Mouse (Mus musculus): ENCODE data around the gene Kcng3. TPM values are rescaled to one million over a fixed set of nuclear protein-coding genes. Genes with fewer than 3 reads are reported as not detected.

The Kcng3 gene
- total and polyA plus RNA-seq, 3 experiments: 0.05 TPM; not detected in 2

- TF ChIP-seq GATA1 (IDR thresholded peaks at IDR 0.05; ENCODE audit: borderline replicate concordance, low read length): no peak
- TF ChIP-seq TAL1 (conservative IDR thresholded peaks at IDR 0.05; ENCODE audit: low read depth, low read length): no peak
- TF ChIP-seq CTCF (IDR thresholded peaks at IDR 0.05; ENCODE audit: low read depth, low read length): no peak
- TF ChIP-seq POLR2AphosphoS5 (IDR thresholded peaks at IDR 0.05; ENCODE audit: insufficient replicate concordance, low read depth, low read length): no peak
- no peak for TF ChIP-seq GATA2 (IDR thresholded peaks at IDR 0.05; ENCODE audit: borderline replicate concordance, low read depth, low read length)
- no peaks in the 10 kb centered on the region for H3K36me3 ChIP-seq (replicated peaks)
- 0 out of 2 replicates have a peak, but pooled peaks cover 3% of the 10 kb centered on the region for H3K9me3 ChIP-seq (replicated peaks)
- ATAC-seq (ENCODE audit: extremely low read depth, insufficient number of reproducible peaks, low FRiP score, poor library complexity, severe bottlenecking): no peak
- H3K4me1 ChIP-seq (ENCODE audit: insufficient read depth, low read depth, low read length): peaks cover 4% of the 10 kb centered on the region
- no peaks in the 10 kb centered on the region; the same call in 1 of the 2 replicates for H3K27me3 ChIP-seq (ENCODE audit: insufficient read depth, low read length)
- DNase-seq (ENCODE audit: low spot score): no peak
- H3K4me3 ChIP-seq (ENCODE audit: low read depth, low read length): no peak overlapping the region
Observed at GRCm38 (mm10) chr17:83582585-83582984, 49.1 kb downstream of the Kcng3 start.

- H3K4me3 ChIP-seq (ENCODE audit: low read depth, low read length): no peak overlapping the region
- 0 out of 2 replicates have a peak, but pooled peaks cover 3% of the 10 kb centered on the region for H3K9me3 ChIP-seq (replicated peaks)
- no peak for ATAC-seq (ENCODE audit: extremely low read depth, insufficient number of reproducible peaks, low FRiP score, poor library complexity, severe bottlenecking)
- no peak for DNase-seq (ENCODE audit: low spot score)
- TF ChIP-seq CTCF (IDR thresholded peaks at IDR 0.05; ENCODE audit: low read depth, low read length): no peak
- no peak for TF ChIP-seq TAL1 (conservative IDR thresholded peaks at IDR 0.05; ENCODE audit: low read depth, low read length)
- TF ChIP-seq GATA1 (IDR thresholded peaks at IDR 0.05; ENCODE audit: borderline replicate concordance, low read length): no peak
- no peak for TF ChIP-seq POLR2AphosphoS5 (IDR thresholded peaks at IDR 0.05; ENCODE audit: insufficient replicate concordance, low read depth, low read length)
- TF ChIP-seq GATA2 (IDR thresholded peaks at IDR 0.05; ENCODE audit: borderline replicate concordance, low read depth, low read length): no peak
- H3K36me3 ChIP-seq (replicated peaks): no peaks in the 10 kb centered on the region
- H3K4me1 ChIP-seq (ENCODE audit: insufficient read depth, low read depth, low read length): peaks cover 4% of the 10 kb centered on the region
- H3K27me3 ChIP-seq (ENCODE audit: insufficient read depth, low read length): peaks cover 3% of the 10 kb centered on the region
Observed at GRCm38 (mm10) chr17:83580734-83581133, 51.0 kb downstream of the Kcng3 start.

- ATAC-seq (ENCODE audit: extremely low read depth, insufficient number of reproducible peaks, low FRiP score, poor library complexity, severe bottlenecking): no peak
- no peaks in the 10 kb centered on the region for H3K9me3 ChIP-seq (replicated peaks)
- H3K36me3 ChIP-seq (replicated peaks): no peaks in the 10 kb centered on the region
- no peak for DNase-seq (ENCODE audit: low spot score)
- H3K27me3 ChIP-seq (ENCODE audit: insufficient read depth, low read length): peaks cover 8% of the 10 kb centered on the region
- H3K4me1 ChIP-seq (ENCODE audit: insufficient read depth, low read depth, low read length): no peaks in the 10 kb centered on the region
- no peak overlapping the region for H3K4me3 ChIP-seq (ENCODE audit: low read depth, low read length)
- no peak for TF ChIP-seq POLR2AphosphoS5 (IDR thresholded peaks at IDR 0.05; ENCODE audit: insufficient replicate concordance, low read depth, low read length)
Observed at GRCm38 (mm10) chr17:83576810-83577371, 54.8 kb downstream of the Kcng3 start.

- no peak for ATAC-seq (ENCODE audit: extremely low read depth, insufficient number of reproducible peaks, low FRiP score, poor library complexity, severe bottlenecking)
- Histone ChIP-seq H3K9me3 (replicated peaks) (no peaks in the 10 kb centered on the region), H3K4me3 (ENCODE audit: low read depth, low read length) (no peak overlapping the region), H3K4me1 (ENCODE audit: insufficient read depth, low read depth, low read length) (0 out of 2 replicates have a peak, but pooled peaks cover 3% of the 10 kb centered on the region), H3K27me3 (ENCODE audit: insufficient read depth, low read length) (peaks cover 20% of the 10 kb centered on the region), H3K36me3 (replicated peaks) (no peaks in the 10 kb centered on the region)
- DNase-seq (ENCODE audit: low spot score): no peak
- TF ChIP-seq GATA1 (IDR thresholded peaks at IDR 0.05; ENCODE audit: borderline replicate concordance, low read length) (no peak), TAL1 (conservative IDR thresholded peaks at IDR 0.05; ENCODE audit: low read depth, low read length) (no peak)
Observed at GRCm38 (mm10) chr17:83574615-83575014, 57.1 kb downstream of the Kcng3 start.

- no peaks in the 10 kb centered on the region for H3K9me3 ChIP-seq (replicated peaks)
- no peaks in the 10 kb centered on the region for H3K36me3 ChIP-seq (replicated peaks)
- no peak for ATAC-seq (ENCODE audit: extremely low read depth, insufficient number of reproducible peaks, low FRiP score, poor library complexity, severe bottlenecking)
- TF ChIP-seq POLR2AphosphoS5 (IDR thresholded peaks at IDR 0.05; ENCODE audit: insufficient replicate concordance, low read depth, low read length) (no peak), GATA1 (IDR thresholded peaks at IDR 0.05; ENCODE audit: borderline replicate concordance, low read length) (no peak)
- peaks cover 22% of the 10 kb centered on the region for H3K27me3 ChIP-seq (ENCODE audit: insufficient read depth, low read length)
- DNase-seq (ENCODE audit: low spot score): no peak
- 0 out of 2 replicates have a peak, but pooled peaks cover 3% of the 10 kb centered on the region for H3K4me1 ChIP-seq (ENCODE audit: insufficient read depth, low read depth, low read length)
- H3K4me3 ChIP-seq (ENCODE audit: low read depth, low read length): no peak overlapping the region
Observed at GRCm38 (mm10) chr17:83573128-83573527, 58.6 kb downstream of the Kcng3 start.

GRCm38 (mm10) chr17:83572366-83572765 lies 59.3 kb downstream of the Kcng3 start:
- no peak for DNase-seq (ENCODE audit: low spot score)
- Histone ChIP-seq H3K36me3 (replicated peaks) (no peaks in the 10 kb centered on the region), H3K27me3 (ENCODE audit: insufficient read depth, low read length) (peaks cover 22% of the 10 kb centered on the region), H3K4me1 (ENCODE audit: insufficient read depth, low read depth, low read length) (0 out of 2 replicates have a peak, but pooled peaks cover 3% of the 10 kb centered on the region), H3K9me3 (replicated peaks) (no peaks in the 10 kb centered on the region), H3K4me3 (ENCODE audit: low read depth, low read length) (no peak overlapping the region)
- no peak for ATAC-seq (ENCODE audit: extremely low read depth, insufficient number of reproducible peaks, low FRiP score, poor library complexity, severe bottlenecking)
- TF ChIP-seq GATA2 (IDR thresholded peaks at IDR 0.05; ENCODE audit: borderline replicate concordance, low read depth, low read length) (no peak), TAL1 (conservative IDR thresholded peaks at IDR 0.05; ENCODE audit: low read depth, low read length) (no peak), GATA1 (IDR thresholded peaks at IDR 0.05; ENCODE audit: borderline replicate concordance, low read length) (no peak), CTCF (IDR thresholded peaks at IDR 0.05; ENCODE audit: low read depth, low read length) (no peak), POLR2AphosphoS5 (IDR thresholded peaks at IDR 0.05; ENCODE audit: insufficient replicate concordance, low read depth, low read length) (no peak)

GRCm38 (mm10) chr17:83567375-83567774 lies 64.3 kb downstream of the Kcng3 start:
- Histone ChIP-seq H3K36me3 (replicated peaks) (no peaks in the 10 kb centered on the region), H3K4me3 (ENCODE audit: low read depth, low read length) (no peak overlapping the region), H3K9me3 (replicated peaks) (no peaks in the 10 kb centered on the region), H3K4me1 (ENCODE audit: insufficient read depth, low read depth, low read length) (peaks cover 14% of the 10 kb centered on the region; the same call in 1 of the 2 replicates), H3K27me3 (ENCODE audit: insufficient read depth, low read length) (peaks cover 18% of the 10 kb centered on the region)
- no peak for TF ChIP-seq CTCF (IDR thresholded peaks at IDR 0.05; ENCODE audit: low read depth, low read length)
- TF ChIP-seq GATA1 (IDR thresholded peaks at IDR 0.05; ENCODE audit: borderline replicate concordance, low read length): no peak
- no peak for TF ChIP-seq GATA2 (IDR thresholded peaks at IDR 0.05; ENCODE audit: borderline replicate concordance, low read depth, low read length)
- no peak for TF ChIP-seq TAL1 (conservative IDR thresholded peaks at IDR 0.05; ENCODE audit: low read depth, low read length)
- TF ChIP-seq POLR2AphosphoS5 (IDR thresholded peaks at IDR 0.05; ENCODE audit: insufficient replicate concordance, low read depth, low read length): no peak
- ATAC-seq (ENCODE audit: extremely low read depth, insufficient number of reproducible peaks, low FRiP score, poor library complexity, severe bottlenecking) (no peak), DNase-seq (ENCODE audit: low spot score) (no peak)

Measured in G1E (cell line).